Mouse (Mus musculus) myocyte (in vitro differentiated cells): ENCODE data around the gene 4930524B15Rik.

ENCODE experiments used
- CEBPB ChIP-seq: IDR thresholded peaks from 2 replicates; pipeline ENCODE4 v1.6.1; 2011; ENCODE audit warnings: mild to moderate bottlenecking, moderate library complexity; ENCODE audit not compliant: poor library complexity, insufficient read depth, severe bottlenecking
- E2F4 ChIP-seq: IDR thresholded peaks from one replicate; pipeline ENCODE4 v1.6.1; 2011; ENCODE audit warnings: mild to moderate bottlenecking, control low read depth, moderate library complexity; ENCODE audit not compliant: insufficient read depth
- MAX ChIP-seq: IDR thresholded peaks from one replicate; pipeline ENCODE4 v1.6.1; 2011; ENCODE audit warnings: low read depth, mild to moderate bottlenecking, control low read depth
- MYOD1 ChIP-seq, 3 experiments: IDR thresholded peaks; one replicate each; pipeline ENCODE4 v1.6.1; 2011; ENCODE audit warnings: control low read depth in 2 of 3, low read depth in 2 of 3, mild to moderate bottlenecking in 2 of 3, moderate library complexity in 1 of 3; ENCODE audit not compliant: insufficient read length in 2 of 3, control insufficient read depth in 1 of 3
- MYOG ChIP-seq, 3 experiments: IDR thresholded peaks; one replicate each; pipeline ENCODE4 v1.6.1; 2011; ENCODE audit warnings: control low read depth in 2 of 3, low read depth in 2 of 3, mild to moderate bottlenecking in 2 of 3; ENCODE audit not compliant: insufficient read length in 2 of 3, control insufficient read depth in 1 of 3, insufficient read depth in 1 of 3
- POLR2A ChIP-seq: IDR thresholded peaks from one replicate; pipeline ENCODE4 v1.6.1; 2011; ENCODE audit warnings: low read depth, mild to moderate bottlenecking, control low read depth, moderate library complexity; ENCODE audit not compliant: insufficient read length
- POLR2AphosphoS2 ChIP-seq: IDR thresholded peaks from one replicate; pipeline ENCODE4 v1.6.1; 2011; ENCODE audit warnings: low read depth, control low read depth; ENCODE audit not compliant: insufficient read length
- REST ChIP-seq: IDR thresholded peaks from one replicate; pipeline ENCODE4 v1.6.1; 2011; ENCODE audit warnings: mild to moderate bottlenecking, control low read depth, moderate library complexity; ENCODE audit not compliant: insufficient read depth, insufficient read length
- SRF ChIP-seq: IDR thresholded peaks from one replicate; pipeline ENCODE4 v1.6.1; 2011; ENCODE audit warnings: low read depth; ENCODE audit not compliant: control insufficient read depth, insufficient read length
- TCF12 ChIP-seq: IDR thresholded peaks from one replicate; pipeline ENCODE4 v1.6.1; 2011; ENCODE audit warnings: mild to moderate bottlenecking, control low read depth; ENCODE audit not compliant: poor library complexity, insufficient read depth, severe bottlenecking
- TCF3 ChIP-seq: IDR thresholded peaks from one replicate; pipeline ENCODE4 v1.6.1; 2011; ENCODE audit warnings: low read depth, control low read depth; ENCODE audit not compliant: insufficient read length
- USF1 ChIP-seq: IDR thresholded peaks from one replicate; pipeline ENCODE4 v1.6.1; 2011; ENCODE audit warnings: low read depth, mild to moderate bottlenecking, control low read depth, moderate library complexity

DNA sequence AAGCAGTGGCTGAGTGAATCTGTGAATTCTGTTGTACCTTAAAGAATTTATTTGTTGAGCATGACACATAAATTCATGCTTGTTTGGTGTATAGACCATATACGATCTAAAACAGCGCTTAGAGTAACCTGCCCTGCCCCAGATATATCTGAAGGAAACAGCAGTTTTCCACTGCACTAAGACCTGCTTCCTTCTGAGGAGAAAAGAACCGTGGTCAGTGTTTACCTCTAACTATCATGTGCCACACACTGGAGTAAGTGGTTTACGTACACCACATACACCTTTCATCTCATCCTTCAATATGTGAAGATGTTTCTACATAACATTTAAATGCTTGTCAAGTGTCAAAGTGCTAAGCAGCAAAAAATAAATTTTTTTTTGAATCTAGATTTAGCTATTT is 8.7 kb downstream of the 4930524B15Rik start:
- TF ChIP-seq POLR2A: no peak
- TF ChIP-seq USF1: no peak
- TF ChIP-seq CEBPB: no peak
- no peak for TF ChIP-seq TCF12
- no peak for TF ChIP-seq MYOG (IDR thresholded peaks at IDR 0.05; ENCODE audit: control insufficient read depth in 1 of 3, insufficient read depth in 1 of 3, insufficient read length in 2 of 3, low read depth in 2 of 3)
- TF ChIP-seq E2F4: no peak
- TF ChIP-seq REST: no peak
- TF ChIP-seq POLR2AphosphoS2: no peak
- TF ChIP-seq MAX: no peak
- TF ChIP-seq MYOD1 (IDR thresholded peaks at IDR 0.05; ENCODE audit: control insufficient read depth in 1 of 3, insufficient read length in 2 of 3, low read depth in 2 of 3): no peak
- TF ChIP-seq SRF: no peak
- TF ChIP-seq TCF3: no peak
